Comparison of ENCODE assay signal across 15 mouse cellular contexts in genomic region chr3:107875231-107875630, GRCm38 (mm10). TPM values are rescaled to one million over a fixed set of nuclear protein-coding genes. Genes with fewer than 3 reads are reported as not detected.
"Had no signal": no experiment of that assay in that cellular context is flagged by ENCODE, and none has a peak within 500 bp of the region (broad histone marks: within the 10 kb centered on the region; RNA-seq: fewer than 3 reads in every experiment).

No protein-coding gene starts in this region.

- H3K27me3 ChIP-seq: liver, embryonic 15.5 days; lung, embryonic 15.5 days; midbrain, embryonic 15.5 days; neural tube, embryonic 12.5 days had no signal

- H3K36me3 ChIP-seq: limb, embryonic 10.5 days; liver, embryonic 15.5 days; lung, embryonic 15.5 days; midbrain, embryonic 15.5 days; neural tube, embryonic 12.5 days had no signal

- ATAC-seq: midbrain, embryonic 15.5 days had no signal

- H3K4me2 ChIP-seq: liver, embryonic 11.5 days; liver, embryonic 15.5 days; lung, embryonic 15.5 days; midbrain, embryonic 11.5 days; midbrain, embryonic 15.5 days; neural tube, embryonic 12.5 days had no signal

- H3K27ac ChIP-seq: left cerebral cortex, adult 2 months; limb, embryonic 10.5 days; liver, embryonic 15.5 days; lung, embryonic 15.5 days; macrophage; midbrain, embryonic 15.5 days; neural tube, embryonic 12.5 days had no signal

- H3K4me1 ChIP-seq: midbrain, embryonic 15.5 days; neural tube, embryonic 12.5 days had no signal

- DNase-seq: kidney, adult 11 months; kidney, adult 9 months; kidney, postnatal 10 days; right cerebral cortex, postnatal 14 days; thymus, postnatal 36 days had no signal

- H3K9me3 ChIP-seq: limb, embryonic 10.5 days; liver, embryonic 15.5 days; lung, embryonic 15.5 days; megakaryocyte, embryonic 14.5 days; midbrain, embryonic 15.5 days; neural tube, embryonic 12.5 days had no signal

- H3K9ac ChIP-seq: liver, embryonic 15.5 days; lung, embryonic 15.5 days; midbrain, embryonic 15.5 days; neural tube, embryonic 12.5 days had no signal

- H3K4me3 ChIP-seq: left cerebral cortex, adult 2 months; limb, embryonic 10.5 days; liver, embryonic 15.5 days; lung, embryonic 15.5 days; megakaryocyte, embryonic 14.5 days; midbrain, embryonic 15.5 days; neural tube, embryonic 12.5 days had no signal

RNA-seq across cellular contexts. Expression of gene Eps8l3, which starts 1.8 kb away (rescaled TPM):
- polyA plus RNA-seq: limb, embryonic 10.5 days; liver, embryonic 11.5 days; liver, embryonic 15.5 days; lung, embryonic 15.5 days; macrophage; midbrain, embryonic 11.5 days; neural tube, embryonic 12.5 days had no signal
